Mouse (Mus musculus) brain, embryonic 14.5 days (tissue): ENCODE results near the gene Snx7.

Experiments used
- CTCF ChIP-seq: fragments of 200-500 bp; IDR thresholded peaks from 2 replicates; pipeline ENCODE4 v1.5.1; 2012; ENCODE audit warnings: inconsistent platforms, mild to moderate bottlenecking, moderate library complexity, borderline replicate concordance; ENCODE audit not compliant: insufficient read depth, insufficient read length; ENCODE audit errors: extremely low read depth
- POLR2A ChIP-seq: fragments of 200-500 bp; IDR thresholded peaks from 2 replicates; pipeline ENCODE4 v1.6.1; 2012; ENCODE audit warnings: mild to moderate bottlenecking, inconsistent platforms, borderline replicate concordance; ENCODE audit not compliant: poor library complexity, insufficient read depth, insufficient read length, severe bottlenecking; ENCODE audit errors: extremely low read depth

GRCm38 (mm10) chr3:117862951-117863350 lies 5.8 kb downstream of the Snx7 start:
- TF ChIP-seq POLR2A, result no peak
- no peak for TF ChIP-seq CTCF
